Mouse (Mus musculus): ENCODE data around the gene Gucy2g. TPM values are rescaled to one million over a fixed set of nuclear protein-coding genes. Genes with fewer than 3 reads are reported as not detected.

Gucy2g gene
- polyA plus RNA-seq, 2 experiments: 0.03 TPM; not detected in 1

DNA sequence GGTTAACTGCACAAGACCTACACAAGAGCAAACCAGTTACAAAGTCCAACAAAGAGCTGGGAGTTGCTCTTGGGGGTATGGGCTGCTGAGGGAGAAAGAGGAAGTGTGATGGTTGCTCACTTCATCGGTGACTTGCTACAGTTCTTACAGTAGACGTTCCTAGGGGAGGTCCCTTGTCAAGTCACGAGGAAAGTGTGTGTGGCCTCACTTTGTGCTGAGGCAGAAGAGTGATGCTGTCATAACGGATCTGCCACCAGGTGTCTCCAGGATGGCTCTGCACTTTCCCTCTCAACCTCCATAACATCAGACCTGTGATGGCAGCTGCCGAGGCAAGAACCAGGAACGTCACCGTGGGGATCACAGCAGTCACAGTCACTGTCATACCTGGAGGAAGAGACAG lies 13.9 kb downstream of the Gucy2g start:
- Histone ChIP-seq H3K27ac (no peak overlapping the region), H3K4me2 (ENCODE audit: low read depth) (no peak overlapping the region), H3K36me3 (replicated peaks; ENCODE audit: control insufficient read depth, insufficient read depth, low read depth) (no peaks in the 10 kb centered on the region), H3K9ac (replicated peaks) (no peak overlapping the region), H3K4me3 (ENCODE audit: insufficient read depth in 1 of 2, low read depth in 2 of 2, low read length in 2 of 2) (no peak overlapping the region), H3K4me1 (replicated peaks; ENCODE audit: control insufficient read depth in 2 of 2, insufficient read depth in 2 of 2, low read length in 1 of 2) (0 out of 4 replicates have a peak, but pooled peaks cover 0 to 3% of the 10 kb centered on the region in 2 experiments), H3K27me3 (ENCODE audit: control insufficient read depth, insufficient read depth, low read length) (no peaks in the 10 kb centered on the region), H3K9me3 (ENCODE audit: control insufficient read depth, low read length) (no peaks in the 10 kb centered on the region)
- ATAC-seq (ENCODE audit: insufficient read depth) (no peak), DNase-seq (ENCODE audit: low read depth in 3 of 3, low spot score in 3 of 3) (no peak)
- TF ChIP-seq CTCF (IDR thresholded peaks at IDR 0.05; ENCODE audit: low read depth): peak; percentile 52
- TF ChIP-seq EP300 (IDR thresholded peaks at IDR 0.05; ENCODE audit: low read depth): no peak
- 58% methylated on average over 7 of the region's 7 CpGs for WGBS (ENCODE audit: insufficient replicate concordance)

DNA sequence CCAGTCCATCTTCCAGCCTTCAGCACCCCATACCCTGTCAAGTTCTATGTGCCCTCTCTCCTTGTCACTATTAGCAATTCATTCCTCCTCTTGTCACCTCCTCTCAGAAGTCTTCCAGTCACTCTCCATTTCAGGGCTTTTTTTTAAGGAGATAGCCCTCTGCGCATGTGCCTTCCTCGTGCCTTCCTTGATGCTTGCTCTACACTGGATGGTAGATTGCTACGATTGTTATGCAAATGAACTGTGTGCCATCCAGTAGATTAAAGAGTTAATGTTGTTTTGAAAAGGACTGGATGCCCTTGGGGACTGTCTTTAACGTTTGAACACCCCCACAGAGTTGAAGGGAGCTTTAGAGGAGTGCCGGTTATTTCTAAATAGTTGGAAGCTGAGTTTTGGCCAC lies 14.4 kb downstream of the Gucy2g start:
- 0 out of 4 replicates have a peak, but pooled peaks cover 0 to 2% of the 10 kb centered on the region in 2 experiments for H3K4me1 ChIP-seq (replicated peaks; ENCODE audit: control insufficient read depth in 2 of 2, insufficient read depth in 2 of 2, low read length in 1 of 2)
- no peak for ATAC-seq (ENCODE audit: insufficient read depth)
- 73% methylated on average over 5 of the region's 5 CpGs for WGBS (ENCODE audit: insufficient replicate concordance)
- H3K36me3 ChIP-seq (replicated peaks; ENCODE audit: control insufficient read depth, insufficient read depth, low read depth): no peaks in the 10 kb centered on the region
- DNase-seq (ENCODE audit: low read depth in 3 of 3, low spot score in 3 of 3): no peak
- TF ChIP-seq CTCF (IDR thresholded peaks at IDR 0.05; ENCODE audit: low read depth) (no peak), EP300 (IDR thresholded peaks at IDR 0.05; ENCODE audit: low read depth) (no peak)
- H3K27me3 ChIP-seq (ENCODE audit: control insufficient read depth, insufficient read depth, low read length): no peaks in the 10 kb centered on the region
- no peak overlapping the region for H3K4me2 ChIP-seq (ENCODE audit: low read depth)
- H3K9me3 ChIP-seq (ENCODE audit: control insufficient read depth, low read length): no peaks in the 10 kb centered on the region
- H3K27ac ChIP-seq: no peak overlapping the region
- no peak overlapping the region for H3K9ac ChIP-seq (replicated peaks)
- H3K4me3 ChIP-seq (ENCODE audit: insufficient read depth in 1 of 2, low read depth in 2 of 2, low read length in 2 of 2): no peak overlapping the region

DNA sequence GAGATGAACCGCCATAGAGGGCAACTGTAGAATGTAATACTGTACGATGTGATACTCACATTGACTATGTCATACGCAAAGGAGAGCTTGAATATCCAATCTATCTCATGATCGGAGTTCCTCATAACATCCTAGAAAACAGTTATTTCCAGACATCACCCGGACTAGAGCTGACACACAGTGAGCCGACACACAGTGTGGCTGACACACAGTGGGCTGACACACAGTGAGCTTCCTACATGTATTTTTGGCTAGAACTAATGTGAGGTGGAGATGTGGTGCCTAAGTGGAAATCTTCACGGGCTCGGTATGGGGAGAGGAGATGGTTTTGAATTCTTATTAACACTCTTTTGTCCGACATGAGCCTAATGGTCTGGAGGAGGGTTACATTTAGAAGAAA lies 18.8 kb downstream of the Gucy2g start:
- Histone ChIP-seq H3K9me3 (ENCODE audit: control insufficient read depth, low read length) (no peaks in the 10 kb centered on the region), H3K4me2 (ENCODE audit: low read depth) (no peak overlapping the region), H3K9ac (replicated peaks) (no peak overlapping the region), H3K27me3 (ENCODE audit: control insufficient read depth, insufficient read depth, low read length) (no peaks in the 10 kb centered on the region), H3K4me1 (replicated peaks; ENCODE audit: control insufficient read depth in 2 of 2, insufficient read depth in 2 of 2, low read length in 1 of 2) (peaks cover 17 to 27% of the 10 kb centered on the region in 2 experiments), H3K36me3 (replicated peaks; ENCODE audit: control insufficient read depth, insufficient read depth, low read depth) (no peaks in the 10 kb centered on the region), H3K27ac (no peak overlapping the region), H3K4me3 (ENCODE audit: insufficient read depth in 1 of 2, low read depth in 2 of 2, low read length in 2 of 2) (no peak overlapping the region)
- 87% methylated on average over 9 of the region's 9 CpGs for WGBS (ENCODE audit: insufficient replicate concordance)
- DNase-seq (ENCODE audit: low read depth in 3 of 3, low spot score in 3 of 3) (no peak), ATAC-seq (ENCODE audit: insufficient read depth) (no peak)
- TF ChIP-seq EP300 (IDR thresholded peaks at IDR 0.05; ENCODE audit: low read depth) (no peak), CTCF (IDR thresholded peaks at IDR 0.05; ENCODE audit: low read depth) (no peak)

DNA sequence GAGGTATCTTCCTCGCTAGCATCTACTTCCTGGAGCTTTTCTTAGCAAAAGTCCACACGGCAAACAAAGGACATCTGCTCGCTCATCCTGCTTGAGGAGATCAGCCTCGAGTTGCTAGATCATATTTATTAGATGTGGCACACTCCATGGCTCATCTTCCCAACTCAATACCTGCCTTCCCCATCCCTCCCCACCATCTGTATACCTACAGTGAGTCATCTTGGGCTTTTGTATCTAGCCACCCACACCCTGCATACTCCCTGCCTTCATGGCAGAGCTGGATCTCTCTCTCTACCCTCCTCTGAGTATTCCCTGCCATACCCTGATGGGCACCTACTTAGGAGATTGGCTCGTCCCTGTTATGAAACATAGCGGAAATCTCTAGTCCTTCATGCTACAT lies 19.8 kb downstream of the Gucy2g start:
- H3K36me3 ChIP-seq (replicated peaks; ENCODE audit: control insufficient read depth, insufficient read depth, low read depth): no peaks in the 10 kb centered on the region
- no peak overlapping the region for H3K9ac ChIP-seq (replicated peaks)
- TF ChIP-seq EP300 (IDR thresholded peaks at IDR 0.05; ENCODE audit: low read depth): no peak
- H3K4me3 ChIP-seq (ENCODE audit: insufficient read depth in 1 of 2, low read depth in 2 of 2, low read length in 2 of 2): no peak overlapping the region
- ATAC-seq (ENCODE audit: insufficient read depth) (no peak), DNase-seq (ENCODE audit: low read depth in 3 of 3, low spot score in 3 of 3) (no peak)
- no peaks in the 10 kb centered on the region for H3K9me3 ChIP-seq (ENCODE audit: control insufficient read depth, low read length)
- H3K4me2 ChIP-seq (ENCODE audit: low read depth): no peak overlapping the region
- H3K27ac ChIP-seq: no peak overlapping the region
- no peaks in the 10 kb centered on the region for H3K27me3 ChIP-seq (ENCODE audit: control insufficient read depth, insufficient read depth, low read length)
- 72% methylated on average over 6 of the region's 6 CpGs for WGBS (ENCODE audit: insufficient replicate concordance)
- H3K4me1 ChIP-seq (replicated peaks; ENCODE audit: control insufficient read depth in 2 of 2, insufficient read depth in 2 of 2, low read length in 1 of 2): peaks cover 17 to 27% of the 10 kb centered on the region in 2 experiments

DNA sequence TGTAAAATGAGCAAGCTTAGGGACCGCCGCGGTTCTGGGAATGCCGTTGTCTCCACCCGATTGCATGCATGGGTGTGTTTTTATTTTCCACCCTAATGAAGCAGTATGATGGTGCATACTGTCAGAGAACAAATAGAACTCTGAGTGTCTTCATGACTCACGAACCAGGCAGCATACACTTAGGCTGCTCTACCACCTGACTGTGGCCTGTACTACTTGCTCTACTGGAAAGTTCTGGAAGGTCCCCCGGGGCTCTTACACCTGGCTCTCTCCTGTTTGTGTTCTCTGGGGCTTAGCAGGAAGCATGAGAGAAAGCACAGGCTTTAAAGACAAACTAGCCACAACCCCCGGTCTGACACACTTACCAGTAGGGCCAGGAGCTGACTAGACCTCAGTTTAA lies 21.7 kb downstream of the Gucy2g start:
- no peak for DNase-seq (ENCODE audit: low read depth in 3 of 3, low spot score in 3 of 3)
- Histone ChIP-seq H3K4me1 (replicated peaks; ENCODE audit: control insufficient read depth in 2 of 2, insufficient read depth in 2 of 2, low read length in 1 of 2) (peaks cover 17 to 27% of the 10 kb centered on the region in 2 experiments), H3K36me3 (replicated peaks; ENCODE audit: control insufficient read depth, insufficient read depth, low read depth) (no peaks in the 10 kb centered on the region), H3K9ac (replicated peaks) (peak overlapping the region; percentile 71), H3K27ac (peak overlapping the region; percentile 96), H3K9me3 (ENCODE audit: control insufficient read depth, low read length) (no peaks in the 10 kb centered on the region), H3K4me2 (ENCODE audit: low read depth) (peak overlapping the region; percentile 89), H3K27me3 (ENCODE audit: control insufficient read depth, insufficient read depth, low read length) (no peaks in the 10 kb centered on the region), H3K4me3 (ENCODE audit: insufficient read depth in 1 of 2, low read depth in 2 of 2, low read length in 2 of 2) (peak overlapping the region in 1 of 2 experiments; percentile 47; a peak in 2 of 4 replicates)
- 27% methylated on average over 8 of the region's 8 CpGs for WGBS (ENCODE audit: insufficient replicate concordance)
- TF ChIP-seq EP300 (IDR thresholded peaks at IDR 0.05; ENCODE audit: low read depth) (no peak), CTCF (IDR thresholded peaks at IDR 0.05; ENCODE audit: low read depth) (no peak)
- peak; percentile 25 for ATAC-seq (ENCODE audit: insufficient read depth)
